Mouse (Mus musculus): ENCODE measurements around the gene Dcaf5. TPM values are rescaled to one million over a fixed set of nuclear protein-coding genes. Genes with fewer than 3 reads are reported as not detected.

Gene Dcaf5
- total RNA-seq, 2 experiments from 2014 or later = 75.9 to 80.7 TPM

DNA sequence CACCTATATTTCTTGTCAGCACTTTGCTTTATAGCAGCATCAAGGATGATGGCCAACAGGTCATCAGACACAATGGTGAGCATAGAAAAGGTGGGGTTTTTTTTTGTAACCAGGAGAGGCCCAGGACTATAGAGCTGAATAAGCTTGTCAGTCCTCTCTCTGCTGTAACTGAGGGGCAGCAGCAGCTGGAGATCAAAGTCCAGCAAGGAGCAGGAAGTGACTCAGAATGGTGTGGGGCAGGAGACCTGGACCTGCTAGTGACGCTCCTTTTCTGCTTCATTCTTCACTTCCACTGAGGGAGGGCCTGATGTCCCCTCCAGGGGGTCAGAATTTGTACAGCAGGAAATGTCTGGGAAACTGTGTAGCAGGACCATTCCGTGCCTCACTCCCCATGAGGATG lies 106.8 kb downstream of the Dcaf5 start:
- Histone ChIP-seq H3K27ac (no peak overlapping the region), H3K4me3 (no peak overlapping the region)
- intact Hi-C loops (cut with DNase I) = loop anchor here (5.0 kb wide), 2 partner anchors 57 to 132 kb away; no protein-coding TSS in a partner anchor
- no peak for DNase-seq (ENCODE audit: extremely low spot score in 1 of 2, low spot score in 2 of 2)
- no peak for TF ChIP-seq CTCF (IDR thresholded peaks at IDR 0.05)

DNA sequence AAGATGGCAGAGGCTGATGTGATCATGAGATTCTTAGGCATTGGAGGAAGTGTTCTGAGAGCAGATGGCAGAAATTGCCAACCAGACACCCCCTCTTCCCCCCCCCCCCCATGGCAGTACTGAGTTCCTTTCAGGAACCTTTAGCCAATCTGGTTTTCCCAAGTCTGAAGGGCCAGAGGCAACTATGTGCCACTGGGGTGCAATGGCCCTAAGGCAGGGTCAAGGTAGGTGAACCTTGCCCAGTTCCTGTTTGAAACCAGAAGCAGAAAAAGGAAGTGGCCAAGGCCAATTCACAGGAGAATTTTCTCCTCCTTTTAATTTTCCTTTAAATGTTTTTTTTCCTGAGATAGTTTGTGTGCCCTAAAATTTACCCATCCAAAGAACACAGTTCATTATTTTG lies 110.4 kb downstream of the Dcaf5 start:
- intact Hi-C loops (cut with DNase I) = loop anchor here (5.0 kb wide), 2 partner anchors 54 to 129 kb away; no protein-coding TSS in a partner anchor
- no peak overlapping the region for H3K27ac ChIP-seq

DNA sequence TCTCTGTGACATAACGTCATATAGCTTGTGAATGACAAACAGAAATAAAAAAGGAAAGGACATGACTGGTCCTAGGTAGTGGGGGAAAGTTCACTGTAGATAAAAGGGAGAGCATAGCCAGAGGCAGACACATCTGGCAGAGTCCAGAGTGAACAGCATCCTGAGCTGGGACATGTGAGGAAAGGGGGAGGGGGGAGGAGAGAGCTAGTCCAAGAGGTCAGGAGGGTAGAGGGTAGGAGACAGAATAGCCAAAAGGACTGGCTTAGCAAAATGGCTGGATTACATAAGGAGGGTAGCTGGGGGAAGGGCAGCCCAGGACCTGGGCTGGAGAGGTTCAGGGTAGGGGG lies 111.6 kb downstream of the Dcaf5 start:
- intact Hi-C loops (cut with DNase I) = loop anchor here (5.0 kb wide), 2 partner anchors 52 to 127 kb away; no protein-coding TSS in a partner anchor

More for the DNA sequence above, 110.4 kb downstream of the Dcaf5 start:
- no peak for DNase-seq (ENCODE audit: extremely low spot score in 1 of 2, low spot score in 2 of 2)
- TF ChIP-seq CTCF (IDR thresholded peaks at IDR 0.05) = no peak
- no peak overlapping the region for H3K4me3 ChIP-seq

DNA sequence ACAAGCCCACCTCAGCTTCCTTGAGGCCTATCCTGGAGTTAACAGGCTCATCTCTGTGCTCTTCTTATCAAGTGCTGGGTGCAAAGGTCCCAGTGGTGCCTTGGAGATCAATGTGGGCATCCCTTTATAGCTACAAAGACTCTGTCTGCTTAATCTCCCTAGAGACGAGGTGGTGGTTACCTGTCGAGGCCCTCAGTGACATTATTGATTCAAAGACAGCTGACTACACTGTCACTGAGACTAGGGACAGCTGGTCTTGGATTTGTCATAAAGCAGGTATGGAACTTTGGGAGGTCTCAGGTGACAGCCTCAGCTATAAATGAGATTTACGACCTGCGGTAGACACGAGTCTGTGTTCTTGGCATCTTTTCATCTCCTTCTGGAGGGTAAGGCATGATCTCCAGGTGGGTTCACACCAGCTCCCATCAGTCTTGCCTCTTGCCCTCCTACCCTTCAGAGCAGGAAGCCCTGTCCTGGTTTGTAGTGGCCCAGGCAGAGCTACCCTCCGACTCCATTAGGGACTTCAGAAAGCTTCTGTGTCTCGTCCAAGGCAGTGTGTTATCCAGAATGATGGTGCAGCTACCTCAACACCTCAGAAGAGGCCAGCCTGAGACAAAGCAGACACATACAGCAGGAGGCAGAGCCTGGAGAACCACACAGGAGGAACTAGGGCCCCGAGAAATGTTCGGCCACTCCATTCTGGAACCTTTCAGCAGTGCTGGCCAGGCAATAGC lies 112.2 kb downstream of the Dcaf5 start:
- no peak for TF ChIP-seq CTCF (IDR thresholded peaks at IDR 0.05)
- Histone ChIP-seq H3K27ac (no peak overlapping the region), H3K4me3 (no peak overlapping the region)
- intact Hi-C loops (cut with DNase I) = no loop called here
- no peak for DNase-seq (ENCODE audit: extremely low spot score in 1 of 2, low spot score in 2 of 2)

More for the DNA sequence above, 111.6 kb downstream of the Dcaf5 start:
- H3K27ac ChIP-seq = no peak overlapping the region
- TF ChIP-seq CTCF (IDR thresholded peaks at IDR 0.05) = no peak
- H3K4me3 ChIP-seq = no peak overlapping the region
- DNase-seq (ENCODE audit: extremely low spot score in 1 of 2, low spot score in 2 of 2) = no peak

DNA sequence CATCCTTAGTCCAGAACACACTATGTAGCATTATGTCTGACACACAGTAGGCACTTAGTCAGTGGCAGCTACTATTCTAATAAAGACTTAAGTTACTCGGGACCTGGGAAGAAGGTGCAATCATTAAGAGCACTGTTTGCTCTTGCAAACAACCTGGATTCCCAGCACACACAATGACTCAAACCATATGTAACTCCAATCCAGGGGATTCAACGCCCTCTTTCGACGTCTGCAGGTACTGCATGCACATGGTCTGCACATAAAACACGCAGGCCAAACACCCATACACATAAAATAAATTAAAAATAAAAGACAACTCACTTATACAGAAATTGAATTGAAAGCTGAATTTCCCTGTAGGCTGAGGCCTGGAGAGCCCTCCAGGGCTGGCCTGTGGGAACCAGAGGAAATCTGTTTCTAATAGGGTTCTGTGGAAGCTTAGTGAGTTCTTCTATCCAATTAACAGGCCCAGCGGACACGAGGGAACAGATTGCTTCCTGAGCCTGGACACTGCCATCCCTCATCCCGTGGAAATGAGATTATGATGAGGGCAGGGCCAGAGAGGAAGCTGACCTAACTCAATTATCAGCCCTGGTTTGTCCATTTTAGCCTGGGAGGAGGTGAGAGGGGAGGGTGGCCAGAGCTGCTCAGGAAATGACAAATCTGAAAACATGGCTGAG lies 112.9 kb downstream of the Dcaf5 start:
- no peak overlapping the region for H3K27ac ChIP-seq
- H3K4me3 ChIP-seq = no peak overlapping the region
- no peak; the same call in 1 of the 2 replicates for TF ChIP-seq CTCF (IDR thresholded peaks at IDR 0.05)
- no peak for DNase-seq (ENCODE audit: extremely low spot score in 1 of 2, low spot score in 2 of 2)
- intact Hi-C loops (cut with DNase I) = no loop called here

DNA sequence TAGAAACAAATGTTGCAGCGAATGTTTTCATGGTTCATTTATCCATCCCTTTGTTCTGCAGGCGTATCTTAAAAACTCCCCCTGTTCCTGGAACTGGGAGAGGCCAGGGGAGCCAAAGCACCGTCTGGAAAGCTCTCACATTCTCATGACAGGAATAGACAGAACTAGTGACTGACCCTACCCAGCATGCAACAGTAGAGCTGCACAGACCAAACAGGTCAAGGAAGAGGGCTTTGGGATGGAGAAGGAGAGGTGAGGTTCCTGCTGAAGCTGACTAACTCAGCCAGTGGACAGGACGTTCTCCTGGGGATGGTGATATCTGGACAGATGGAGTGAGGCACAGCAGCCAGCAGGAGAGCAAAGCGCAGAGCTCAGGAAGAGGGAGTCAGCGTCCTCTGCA lies 113.9 kb downstream of the Dcaf5 start:
- DNase-seq (ENCODE audit: extremely low spot score in 1 of 2, low spot score in 2 of 2) = no peak
- intact Hi-C loops (cut with DNase I) = no loop called here
- TF ChIP-seq CTCF (IDR thresholded peaks at IDR 0.05) = no peak
- no peak overlapping the region for H3K4me3 ChIP-seq
- no peak overlapping the region for H3K27ac ChIP-seq

DNA sequence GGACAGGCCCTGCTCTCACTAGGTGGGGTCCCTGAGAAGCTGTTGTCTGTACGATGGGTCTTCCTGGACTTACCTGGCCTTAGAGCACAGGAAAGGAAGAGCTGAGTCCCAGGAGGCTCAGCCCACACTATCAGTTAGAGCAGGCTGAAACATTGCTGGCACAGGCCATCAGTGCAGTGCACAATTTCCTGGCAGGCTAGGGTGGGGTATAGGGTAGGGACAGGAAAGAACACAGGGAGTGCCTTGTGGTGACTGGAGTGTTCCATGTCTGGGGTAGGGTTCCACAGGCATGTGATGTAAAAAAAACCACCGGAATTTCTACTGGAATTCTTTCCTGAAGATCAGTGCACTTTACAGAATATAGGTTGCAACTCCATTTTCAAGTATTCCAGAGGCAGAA lies 117.3 kb downstream of the Dcaf5 start:
- H3K4me3 ChIP-seq = no peak overlapping the region
- no peak overlapping the region for H3K27ac ChIP-seq
- TF ChIP-seq CTCF (IDR thresholded peaks at IDR 0.05) = no peak
- DNase-seq (ENCODE audit: extremely low spot score in 1 of 2, low spot score in 2 of 2) = no peak
- intact Hi-C loops (cut with DNase I) = no loop called here

DNA sequence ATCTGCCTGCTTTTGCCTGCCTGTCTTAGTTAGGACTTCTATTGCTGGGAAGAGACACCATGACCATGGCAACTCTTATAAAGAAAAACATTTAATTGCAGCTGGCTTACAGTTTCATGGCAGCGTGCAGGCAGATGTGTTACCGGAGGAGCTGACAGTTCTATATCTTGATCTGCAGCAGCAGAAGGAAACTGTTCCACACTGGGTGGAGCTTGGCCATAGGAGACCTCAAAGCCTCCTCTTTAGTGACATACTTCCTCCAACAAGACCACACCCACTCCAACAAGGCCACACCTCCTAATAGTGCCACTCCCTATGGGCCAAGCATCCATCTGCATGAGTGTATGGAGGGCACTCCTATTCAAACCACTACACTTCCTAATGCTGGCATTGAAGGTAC lies 121.1 kb downstream of the Dcaf5 start:
- no peak for DNase-seq (ENCODE audit: extremely low spot score in 1 of 2, low spot score in 2 of 2)
- H3K4me3 ChIP-seq = no peak overlapping the region
- H3K27ac ChIP-seq = no peak overlapping the region
- TF ChIP-seq CTCF (IDR thresholded peaks at IDR 0.05) = no peak
- intact Hi-C loops (cut with DNase I) = no loop called here

DNA sequence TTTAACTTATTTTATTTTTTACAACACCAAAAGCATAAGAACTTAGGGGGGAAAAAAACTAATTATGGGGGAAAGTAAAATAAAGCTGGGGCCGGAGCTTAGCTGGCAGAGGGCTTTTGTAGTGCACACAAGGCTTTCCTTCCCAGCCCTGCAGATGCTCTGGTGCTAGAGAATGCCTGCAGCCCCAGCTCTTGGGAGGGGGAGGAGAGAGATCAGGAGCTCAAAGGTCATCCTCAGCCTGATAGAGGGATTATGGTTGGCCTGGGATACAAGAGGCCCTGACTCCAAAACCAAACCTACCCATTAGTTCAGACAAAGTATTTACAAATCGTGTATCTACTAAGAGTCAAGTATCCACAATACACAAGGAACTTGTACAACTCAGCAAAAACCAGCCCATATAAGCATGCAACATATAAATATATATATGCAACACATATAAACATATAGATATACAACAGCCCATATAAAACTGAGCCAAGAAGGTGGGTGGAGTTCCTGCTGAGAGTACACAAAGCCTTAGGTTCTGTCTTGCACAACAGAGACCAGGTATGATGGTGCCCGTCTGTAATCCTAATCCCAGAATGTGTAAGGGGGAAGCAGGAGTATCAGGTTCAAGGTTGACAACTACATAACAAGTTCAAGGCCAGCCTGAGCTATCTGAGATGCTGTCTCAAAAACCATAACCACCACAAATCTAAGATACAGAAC lies 124.3 kb downstream of the Dcaf5 start:
- Histone ChIP-seq H3K27ac (no peak overlapping the region), H3K4me3 (no peak overlapping the region)
- DNase-seq (ENCODE audit: extremely low spot score in 1 of 2, low spot score in 2 of 2) = no peak
- intact Hi-C loops (cut with DNase I) = no loop called here
- no peak for TF ChIP-seq CTCF (IDR thresholded peaks at IDR 0.05)

DNA sequence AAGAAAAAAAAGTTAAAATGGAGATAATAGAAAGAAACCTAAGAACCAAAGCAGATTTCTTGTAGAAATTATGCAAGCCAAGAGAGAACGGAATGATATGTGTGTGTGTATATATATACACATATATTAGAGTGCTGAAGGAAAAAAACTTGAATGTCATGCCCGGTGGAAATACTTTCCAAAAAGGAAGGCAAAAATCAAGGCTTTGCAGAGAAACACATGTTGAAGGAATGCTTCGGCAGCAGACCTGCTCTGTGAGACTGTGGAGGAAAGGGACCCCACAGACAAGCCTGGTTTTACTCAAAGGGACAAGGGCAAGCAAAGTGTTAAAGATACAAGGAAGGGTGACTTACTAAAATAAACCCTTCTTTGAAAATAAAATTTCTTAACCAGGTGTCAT lies 128.8 kb downstream of the Dcaf5 start:
- no peak for TF ChIP-seq CTCF (IDR thresholded peaks at IDR 0.05)
- no peak for DNase-seq (ENCODE audit: extremely low spot score in 1 of 2, low spot score in 2 of 2)
- intact Hi-C loops (cut with DNase I) = no loop called here
- Histone ChIP-seq H3K4me3 (no peak overlapping the region), H3K27ac (no peak overlapping the region)

DNA sequence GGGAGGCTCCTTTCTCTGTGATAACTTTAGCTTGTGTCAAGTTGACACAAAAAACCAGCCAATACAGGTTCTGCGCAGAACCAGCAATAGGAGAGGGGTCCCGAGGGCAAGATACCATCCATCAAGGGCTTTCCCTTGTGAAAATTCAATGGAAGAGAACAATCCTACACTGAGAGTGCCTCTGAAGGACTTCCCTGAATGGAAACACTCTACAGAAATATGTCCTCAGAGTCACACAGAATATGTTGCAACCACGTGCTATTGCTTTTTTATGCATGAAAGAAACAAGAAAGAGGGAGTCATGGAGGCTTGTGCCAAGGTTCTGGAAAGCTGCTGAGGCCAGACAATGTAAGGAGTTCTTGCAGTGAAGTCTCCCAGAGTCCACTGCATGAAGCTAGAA lies 131.9 kb downstream of the Dcaf5 start:
- intact Hi-C loops (cut with DNase I) = no loop called here
- TF ChIP-seq CTCF (IDR thresholded peaks at IDR 0.05) = no peak
- Histone ChIP-seq H3K27ac (no peak overlapping the region), H3K4me3 (no peak overlapping the region)
- DNase-seq (ENCODE audit: extremely low spot score in 1 of 2, low spot score in 2 of 2) = no peak

DNA sequence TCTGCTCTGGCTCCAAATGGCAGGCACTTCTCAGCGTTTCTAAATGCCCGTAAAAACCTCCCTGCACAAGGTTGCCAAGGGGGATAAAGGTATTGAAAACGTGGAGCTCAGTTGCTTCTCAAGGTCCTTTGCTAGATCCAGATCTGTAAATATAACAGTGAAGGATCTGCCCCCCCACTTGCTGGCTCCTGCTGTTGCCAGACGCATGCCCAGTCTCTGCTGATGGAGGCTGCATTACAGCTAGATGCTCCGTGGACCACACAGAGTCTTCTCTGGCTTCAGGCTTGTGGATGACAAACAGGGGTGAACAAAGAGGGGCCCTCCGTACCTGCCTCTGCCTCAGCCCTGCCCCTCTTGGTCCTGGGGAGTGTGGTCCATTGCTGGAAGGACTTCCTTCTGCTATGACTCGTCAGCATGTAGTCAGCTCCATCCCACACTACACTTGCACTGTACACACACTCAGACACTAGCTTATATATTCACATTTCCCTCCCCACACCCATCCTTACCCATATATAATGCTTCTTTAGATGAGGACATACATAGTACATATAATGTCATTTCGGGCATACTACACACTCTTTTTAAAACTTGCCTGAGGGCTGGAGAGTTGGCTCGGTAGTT lies 135.5 kb downstream of the Dcaf5 start:
- DNase-seq (ENCODE audit: extremely low spot score in 1 of 2, low spot score in 2 of 2) = peak in 1 of 2 experiments; percentile 18
- Histone ChIP-seq H3K4me3 (no peak overlapping the region), H3K27ac (no peak overlapping the region)
- intact Hi-C loops (cut with DNase I) = no loop called here
- no peak for TF ChIP-seq CTCF (IDR thresholded peaks at IDR 0.05)

Measured in left cerebral cortex, adult 2 months (tissue).